Mouse (Mus musculus): ENCODE data around the gene Vps26c.

DNA sequence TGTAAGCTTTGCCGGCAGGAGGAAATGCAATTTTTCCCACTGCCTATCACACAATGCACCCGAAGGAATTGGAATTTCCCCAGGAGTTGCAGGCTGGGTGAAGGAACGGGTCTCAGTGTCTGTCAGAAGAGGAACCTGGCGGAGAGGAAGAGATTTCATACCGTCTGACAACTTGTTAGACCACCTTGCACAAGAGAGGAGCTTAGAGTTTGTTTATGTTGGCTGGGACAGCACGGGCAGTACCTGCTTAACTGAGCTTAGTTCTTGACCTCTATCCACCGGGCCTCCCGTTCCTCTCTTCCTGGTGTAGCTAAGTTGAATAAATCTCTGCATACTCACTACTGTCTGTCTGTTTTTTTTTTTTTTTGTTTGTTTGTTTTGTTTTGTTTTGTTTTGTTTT lies 39.5 kb upstream of the Vps26c start:
- no peak for TF ChIP-seq POLR2A (IDR thresholded peaks at IDR 0.05; ENCODE audit: control insufficient read depth, extremely low read depth, insufficient read depth, low read length, poor library complexity)
- TF ChIP-seq CTCF (IDR thresholded peaks at IDR 0.05; ENCODE audit: borderline replicate concordance, control insufficient read depth, extremely low read depth, insufficient read depth, low read length, poor library complexity) = no peak

Measured in thymus, adult 2 months (tissue).